Mouse (Mus musculus) spleen, adult 10 weeks (tissue): ENCODE measurements around the gene U2af1l4. TPM values are rescaled to one million over a fixed set of nuclear protein-coding genes. Genes with fewer than 3 reads are reported as not detected.

Experiments
- polyA plus RNA-seq: library from polyadenylated mRNA; stranded (reverse); fragments of 350-450 nt; fragmentation: Illumina TruSeq; extraction: RNeasy Lipid Tissue Mini Kit (QIAGEN cat#74804); gene quantifications from one replicate; pipeline ENCODE4 v1.2.3, GENCODE M21; 2015; ENCODE audit warnings: low replicate concordance; ENCODE audit not compliant: insufficient read depth

U2af1l4 gene
- polyA plus RNA-seq, result 48.4 TPM

DNA sequence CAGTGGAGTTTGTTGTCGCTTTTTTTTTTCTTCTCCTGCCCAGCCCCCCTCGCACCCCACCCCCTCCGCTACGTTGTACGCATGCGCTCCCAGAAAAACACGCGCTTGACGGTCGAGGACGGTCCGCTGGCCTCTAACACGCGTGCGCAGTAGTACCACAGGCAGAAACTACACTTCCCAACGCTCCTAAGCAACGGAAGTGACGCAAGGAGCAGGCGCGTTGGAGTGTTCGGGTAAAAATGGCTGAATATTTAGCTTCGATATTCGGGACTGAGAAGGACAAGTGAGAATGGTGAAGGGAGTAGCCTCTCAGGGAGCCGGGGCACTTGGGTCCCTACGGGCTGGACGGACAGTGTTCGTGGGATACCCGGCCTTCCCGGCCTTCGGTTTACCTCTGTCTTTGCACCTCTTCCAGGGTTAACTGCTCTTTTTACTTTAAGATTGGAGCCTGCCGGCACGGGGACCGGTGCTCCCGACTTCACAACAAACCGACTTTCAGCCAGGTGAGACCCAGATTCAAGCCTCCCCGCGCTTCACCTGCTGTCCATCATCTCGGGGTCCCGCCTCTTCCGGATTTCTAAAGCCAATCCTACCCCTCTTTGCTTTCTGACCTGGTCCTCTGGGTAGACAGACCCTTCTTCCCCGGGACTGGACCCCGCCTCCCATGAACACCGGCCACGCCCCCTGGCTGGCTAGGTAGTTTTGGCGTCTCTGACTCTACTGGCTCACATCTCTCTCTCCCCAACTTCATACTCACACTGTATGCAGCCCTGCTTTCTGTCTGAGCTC lies at the start of gene U2af1l4, which contains the start of the genes Gm49396 and Psenen:
Gene U2af1l4, plus strand, starts transcription at position 185 of the 789 bp plus-strand sequence.
Gene Gm49396, plus strand, starts transcription at position 228 of the 789 bp plus-strand sequence.
Gene Psenen, minus strand, starts transcription at position 511 of the 789 bp plus-strand sequence.

GRCm38 (mm10) chr7:30534633-30535577 lies 28.2 kb upstream of the U2af1l4 start, which contains the start of gene Arhgap33:
TSS of gene Arhgap33 (minus strand) at chr7:30535060.

DNA sequence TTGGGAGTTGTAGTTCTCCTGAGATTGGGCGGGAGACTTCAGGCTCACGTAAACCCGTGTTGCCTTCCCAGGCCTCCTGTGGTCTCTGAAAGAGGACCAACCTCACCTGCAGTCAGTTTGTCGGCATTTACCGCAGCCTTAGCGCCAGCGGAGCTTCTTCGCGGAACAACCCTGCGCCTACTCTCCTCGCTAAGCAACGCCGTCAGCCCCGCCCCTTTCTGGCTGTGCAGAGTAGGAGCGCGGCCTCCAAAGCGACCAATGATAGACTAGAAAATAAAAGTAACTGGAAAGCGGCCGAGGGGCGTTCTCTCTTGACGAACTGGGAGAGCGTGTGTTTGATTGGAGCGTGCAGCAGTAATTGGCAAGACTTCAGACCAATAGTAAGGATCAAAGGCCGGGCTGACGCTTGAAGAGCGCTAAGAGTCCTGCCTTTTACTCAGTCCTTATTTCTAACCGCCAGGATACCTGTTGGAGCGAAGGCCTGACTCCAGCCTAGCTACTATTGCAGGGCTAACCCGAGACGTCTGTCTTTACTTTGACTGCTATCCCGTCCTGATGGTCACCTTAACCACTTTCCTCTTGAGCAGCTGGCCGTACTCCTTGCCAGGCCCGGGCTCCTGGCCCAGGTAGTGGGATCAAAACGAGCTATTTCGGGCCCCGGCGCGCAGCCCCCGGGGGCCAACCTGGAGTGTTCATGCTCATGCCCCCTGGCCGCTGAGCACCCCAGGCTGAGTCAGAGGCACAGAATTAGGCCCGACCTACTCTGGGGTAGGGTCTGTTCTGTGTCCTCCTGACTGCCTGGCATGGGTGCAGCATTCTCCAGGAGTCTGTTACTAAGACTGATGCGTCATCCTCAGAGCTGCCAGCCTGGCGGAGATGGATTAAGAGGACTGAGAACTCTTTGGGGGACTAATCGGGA lies 10.7 kb upstream of the U2af1l4 start, which contains the start of the genes Hspb6 and Proser3:
Gene Hspb6, plus strand, starts transcription at position 77 of the 919 bp plus-strand sequence.
Gene Proser3, minus strand, starts transcription at position 198 of the 919 bp plus-strand sequence.

DNA sequence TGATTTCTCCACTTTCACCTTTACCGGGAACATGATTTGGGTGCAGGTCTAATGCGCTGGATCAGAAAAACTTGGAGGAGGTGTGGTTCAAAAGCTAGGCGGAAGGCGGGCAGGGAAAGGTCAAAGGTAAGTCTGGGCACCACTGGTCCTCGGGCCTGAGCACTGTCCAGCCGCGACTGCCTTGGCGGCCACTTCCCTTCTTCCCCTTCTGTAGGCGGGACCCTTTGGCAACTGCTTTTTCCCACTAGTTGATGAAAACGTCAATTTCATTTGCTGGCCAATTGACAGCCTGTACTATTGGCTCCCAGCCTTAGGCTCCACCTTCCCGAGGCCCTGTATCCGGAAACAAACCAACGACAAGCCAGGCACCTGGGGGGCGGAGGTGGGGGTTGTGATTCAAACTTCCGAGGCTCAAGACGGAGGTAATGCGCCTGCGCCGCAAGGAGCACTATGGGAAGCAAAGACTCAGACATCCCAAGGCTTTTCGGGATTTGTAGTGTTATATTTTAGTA lies 3.6 kb upstream of the U2af1l4 start, which contains the start of gene Lin37:
Gene Lin37, minus strand, starts transcription at position 396 of the 512 bp plus-strand sequence.

GRCm38 (mm10) chr7:30564970-30565571 lies 2.0 kb downstream of the U2af1l4 start, which contains the start of gene Igflr1:
TSS of gene Igflr1 (plus strand) at chr7:30565427.

GRCm38 (mm10) chr7:30588676-30589434 lies 25.8 kb downstream of the U2af1l4 start, which contains the start of gene Kmt2b:
TSS of gene Kmt2b (minus strand) at chr7:30588726.

GRCm38 (mm10) chr7:30598786-30599185 lies 35.7 kb downstream of the U2af1l4 start, which contains the start of gene Zbtb32:
TSS of gene Zbtb32 (minus strand) at chr7:30598909.

DNA sequence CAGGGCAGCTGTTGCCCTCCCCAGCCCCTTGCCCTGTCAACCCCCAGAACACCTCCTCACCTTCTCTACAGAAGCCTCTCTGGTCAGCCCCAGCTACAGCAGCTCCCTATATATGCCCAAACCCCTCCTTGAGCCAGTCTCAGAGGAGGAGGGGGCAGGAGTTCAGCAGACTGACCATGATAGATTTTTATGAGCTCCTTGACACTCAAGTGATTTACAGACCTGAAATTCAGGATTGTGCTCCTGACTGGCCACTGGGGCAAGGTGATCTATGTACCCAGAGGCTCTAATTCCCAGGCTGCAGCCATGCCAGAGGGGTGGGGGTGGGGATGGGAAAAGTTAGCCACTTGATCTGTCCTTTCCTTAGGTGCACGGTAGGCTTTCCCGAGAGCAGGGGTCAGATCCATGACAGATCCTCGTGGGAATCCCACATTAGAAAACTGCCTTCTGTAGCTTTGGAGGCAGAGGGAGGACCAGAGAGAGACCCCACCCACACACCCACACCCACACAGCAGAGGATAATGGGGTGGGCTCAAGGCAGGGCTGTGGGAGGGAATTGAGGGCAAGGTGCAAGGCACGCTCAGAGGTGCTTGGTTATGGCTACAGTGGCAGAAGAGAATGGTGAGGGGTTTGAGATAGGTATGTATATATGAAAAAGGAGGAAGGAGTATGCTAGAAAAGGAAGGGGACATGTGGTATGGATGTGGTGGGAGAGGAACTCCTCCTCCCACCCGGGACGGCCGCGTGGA lies 49.7 kb downstream of the U2af1l4 start, which contains the start of gene Upk1a:
Gene Upk1a, minus strand, starts transcription at position 194 of the 749 bp plus-strand sequence.

Other genes with a start within 250 kb of the U2af1l4 start
- gene Syne4, start 248.5 kb upstream of the U2af1l4 start, polyA plus RNA-seq, result 3.6 TPM
- 1.0 TPM for gene E130208F15Rik, start 241.6 kb upstream of the U2af1l4 start, polyA plus RNA-seq
- gene Sdhaf1, start 239.4 kb upstream of the U2af1l4 start, polyA plus RNA-seq, result 12.5 TPM
- gene Lrfn3, start 200.5 kb upstream of the U2af1l4 start, polyA plus RNA-seq, result 0.40 TPM
- 399 TPM for gene Tyrobp, start 149.5 kb upstream of the U2af1l4 start, polyA plus RNA-seq
- gene Hcst, start 143.4 kb upstream of the U2af1l4 start, polyA plus RNA-seq, result 34.7 TPM
- 36.4 TPM for gene Nfkbid, start 141.6 kb upstream of the U2af1l4 start, polyA plus RNA-seq
- gene Aplp1, start 117.8 kb upstream of the U2af1l4 start, polyA plus RNA-seq, result 0.81 TPM
- not detected for gene Kirrel2, start 105.6 kb upstream of the U2af1l4 start, polyA plus RNA-seq
- gene Nphs1, start 105.0 kb upstream of the U2af1l4 start, polyA plus RNA-seq, result 0.26 TPM
- gene Prodh2, start 69.7 kb upstream of the U2af1l4 start, polyA plus RNA-seq, result not detected
- 2.3 TPM for gene Arhgap33, start 28.2 kb upstream of the U2af1l4 start, polyA plus RNA-seq
- 6.5 TPM for gene Hspb6, start 11.1 kb upstream of the U2af1l4 start, polyA plus RNA-seq
- gene Proser3, start 11.0 kb upstream of the U2af1l4 start, polyA plus RNA-seq, result 6.0 TPM
- 50.0 TPM for gene Lin37, start 3.5 kb upstream of the U2af1l4 start, polyA plus RNA-seq
- 21.5 TPM for gene Gm49396, start within 50 bp of the U2af1l4 start, polyA plus RNA-seq
- gene Psenen, start 326 bp downstream of the U2af1l4 start, polyA plus RNA-seq, result 134 TPM
- gene Igflr1, start 2.1 kb downstream of the U2af1l4 start, polyA plus RNA-seq, result not detected
- 45.0 TPM for gene Kmt2b, start 25.4 kb downstream of the U2af1l4 start, polyA plus RNA-seq
- 2.5 TPM for gene Zbtb32, start 35.6 kb downstream of the U2af1l4 start, polyA plus RNA-seq
- 0.22 TPM for gene Upk1a, start 49.5 kb downstream of the U2af1l4 start, polyA plus RNA-seq
- 519 TPM for gene Cox6b1, start 62.9 kb downstream of the U2af1l4 start, polyA plus RNA-seq
- not detected for gene Etv2, start 72.6 kb downstream of the U2af1l4 start, polyA plus RNA-seq
- gene Rbm42, start 87.0 kb downstream of the U2af1l4 start, polyA plus RNA-seq, result 12.1 TPM
- 27.1 TPM for gene Haus5, start 101.7 kb downstream of the U2af1l4 start, polyA plus RNA-seq
- not detected for gene Pmis2, start 108.3 kb downstream of the U2af1l4 start, polyA plus RNA-seq
- gene 2200002J24Rik, start 135.6 kb downstream of the U2af1l4 start, polyA plus RNA-seq, result not detected
- gene Atp4a, start 148.9 kb downstream of the U2af1l4 start, polyA plus RNA-seq, result not detected
- 51.8 TPM for gene Tmem147, start 166.2 kb downstream of the U2af1l4 start, polyA plus RNA-seq
- not detected for gene Gapdhs, start 180.4 kb downstream of the U2af1l4 start, polyA plus RNA-seq
- gene Sbsn, start 188.2 kb downstream of the U2af1l4 start, polyA plus RNA-seq, result 5.4 TPM
- 0.43 TPM for gene Dmkn, start 200.5 kb downstream of the U2af1l4 start, polyA plus RNA-seq
- gene Krtdap, start 224.6 kb downstream of the U2af1l4 start, polyA plus RNA-seq, result not detected